Mouse (Mus musculus) monocyte, adult 5-6 weeks (primary cell): ENCODE results near the gene Zfp784. TPM values are rescaled to one million over a fixed set of nuclear protein-coding genes. Genes with fewer than 3 reads are reported as not detected.

Experiments used
- ATAC-seq: fragments of 153-309, 156-312 bp; replicated peaks from 2 replicates; pipeline ENCODE4 v1.8.0; 2017; ENCODE audit warnings: mild to moderate bottlenecking; ENCODE audit not compliant: low TSS enrichment, insufficient number of reproducible peaks, severe bottlenecking, poor library complexity, low FRiP score
- total RNA-seq: library from RNA; stranded (forward); fragments of 200-1000, 200-491, 200-594 nt; gene quantifications from 3 replicates; pipeline ENCODE4 v1.2.3, GENCODE M21; 2017

The Zfp784 gene
- total RNA-seq, 1 experiment from 2014 or later, result 3.0 TPM

DNA sequence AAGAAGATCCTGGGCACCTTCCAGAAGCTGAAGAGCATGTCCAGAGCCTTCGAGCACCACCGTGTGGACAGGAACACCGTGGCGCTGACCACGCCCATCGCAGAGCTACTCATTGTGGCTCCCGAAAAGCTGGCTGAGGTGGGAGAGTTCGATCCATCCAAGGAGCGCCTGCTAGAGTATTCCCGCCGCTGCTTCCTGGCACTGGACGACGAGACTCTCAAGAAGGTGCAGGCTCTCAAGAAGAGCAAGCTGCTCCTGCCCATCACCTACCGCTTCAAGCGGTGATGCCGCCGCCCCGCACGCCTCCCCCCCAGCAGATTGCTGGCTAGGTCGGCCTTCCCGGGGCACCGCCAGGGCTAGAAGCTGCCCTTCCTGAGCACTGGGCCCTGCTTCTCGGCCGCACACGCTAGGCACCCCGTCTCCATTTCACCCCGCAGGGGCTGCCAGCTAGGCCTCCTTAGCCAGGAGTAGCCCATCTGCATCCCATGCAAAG lies 22.0 kb upstream of the Zfp784 start:
- ATAC-seq, result 0 out of 2 replicates have a peak, but pooled peaks have one; percentile 18

DNA sequence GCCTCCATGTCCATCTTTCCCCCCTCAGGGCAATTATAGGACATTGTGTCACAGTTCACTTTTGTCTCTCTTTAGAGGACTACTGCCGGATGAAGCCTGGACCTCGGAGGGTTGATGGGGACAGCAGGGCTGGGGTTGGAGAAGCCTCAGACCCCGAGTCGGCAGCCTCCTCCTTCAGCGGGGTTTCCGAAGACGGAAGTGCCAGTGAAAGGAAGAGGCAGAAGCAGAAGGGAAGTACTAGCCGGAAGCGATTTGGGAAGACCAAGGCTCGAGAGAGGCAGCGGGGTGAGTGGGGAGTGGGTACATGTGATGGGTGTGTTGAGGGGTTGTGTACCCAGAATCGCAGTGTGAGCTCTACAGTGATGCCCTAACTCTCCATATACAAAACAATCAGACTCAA lies 21.2 kb upstream of the Zfp784 start:
- ATAC-seq, result no peak

DNA sequence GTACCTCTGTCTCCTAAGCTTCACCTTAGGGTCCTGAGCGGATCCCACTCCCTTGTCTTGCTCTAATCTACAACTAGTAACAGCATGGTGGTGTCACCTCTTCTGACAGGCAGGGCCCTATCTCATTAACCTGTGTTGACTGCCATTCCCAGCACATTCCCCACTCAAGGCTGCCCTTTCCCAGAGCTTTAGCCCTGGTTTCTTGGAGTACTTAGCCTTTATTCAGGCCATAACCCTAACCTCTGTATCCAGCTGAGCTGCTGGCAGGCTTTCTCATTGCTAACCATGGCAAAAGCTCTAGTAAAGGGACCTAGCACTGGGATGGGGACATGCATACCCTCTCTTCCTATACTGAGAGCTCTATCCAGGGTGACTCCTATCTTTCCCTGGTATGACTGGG lies 20.4 kb upstream of the Zfp784 start:
- no peak for ATAC-seq

DNA sequence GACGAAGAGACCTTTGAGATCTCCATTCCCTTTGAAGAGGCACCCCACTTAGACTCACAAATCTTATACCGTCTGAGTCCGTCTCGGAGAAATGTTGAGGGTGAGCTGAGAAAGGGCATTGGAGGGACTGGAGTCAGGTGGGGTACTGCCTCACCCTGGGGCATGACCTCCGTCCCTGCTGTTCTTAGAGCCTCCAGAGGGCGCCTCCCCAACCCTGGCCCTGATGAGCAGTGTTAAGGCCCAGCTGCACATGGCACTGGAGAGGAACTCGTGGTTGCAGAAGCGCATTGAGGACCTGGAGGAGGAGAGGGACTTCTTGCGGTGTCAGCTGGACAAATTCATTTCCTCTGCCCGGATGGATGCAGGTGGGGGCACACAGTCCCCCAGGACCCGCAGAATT lies 19.6 kb upstream of the Zfp784 start:
- ATAC-seq, result no peak

DNA sequence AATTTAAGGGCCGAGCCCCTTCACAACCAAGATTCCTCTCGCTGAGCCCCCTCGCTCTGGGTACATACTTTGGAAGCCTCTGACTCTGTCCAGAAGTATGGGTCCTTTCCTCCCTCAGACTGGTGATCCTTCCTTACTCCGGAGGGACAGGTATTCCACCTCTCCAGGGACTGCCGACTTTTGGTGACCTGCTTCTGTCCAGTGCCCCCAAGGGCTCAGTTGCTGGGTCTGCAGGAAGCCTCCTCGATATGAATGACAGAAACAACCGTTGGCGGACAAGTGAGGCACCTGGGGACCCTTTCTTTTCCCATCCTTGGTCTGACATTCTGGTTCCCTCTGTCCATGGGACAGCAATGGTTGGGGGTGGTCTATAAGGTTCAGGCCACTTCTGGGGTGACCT lies 19.1 kb upstream of the Zfp784 start:
- ATAC-seq, result no peak

DNA sequence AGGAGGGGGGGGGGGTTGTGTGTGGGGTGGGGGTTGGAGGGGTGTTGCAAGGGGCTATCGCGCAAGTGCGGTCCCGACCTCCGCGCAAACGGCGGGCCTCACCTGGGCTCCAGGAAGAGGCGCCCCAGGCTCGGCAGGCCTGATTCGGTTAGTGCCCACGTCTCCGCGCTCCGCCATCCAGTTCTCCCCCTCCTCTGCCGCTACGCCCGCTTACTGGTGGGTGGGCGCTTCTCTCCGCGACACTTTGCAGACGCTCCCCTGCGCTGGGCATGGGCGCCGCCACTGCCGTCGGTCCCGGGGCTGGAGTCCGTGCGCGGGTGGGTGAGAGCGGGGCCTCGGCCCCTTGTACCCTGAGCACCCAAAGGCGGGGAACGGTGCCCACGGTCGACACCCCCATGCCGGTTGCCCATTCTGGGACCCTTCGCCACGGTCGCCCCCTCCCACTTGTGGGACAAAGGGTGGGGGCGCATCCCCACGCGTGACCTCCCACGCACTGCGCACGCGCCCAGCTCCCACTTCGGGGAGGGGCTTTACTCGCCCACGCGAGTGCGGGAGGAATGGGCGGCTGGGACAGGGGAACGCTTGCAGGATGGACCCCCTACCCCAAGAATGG lies 18.5 kb upstream of the Zfp784 start:
- ATAC-seq, result no peak

DNA sequence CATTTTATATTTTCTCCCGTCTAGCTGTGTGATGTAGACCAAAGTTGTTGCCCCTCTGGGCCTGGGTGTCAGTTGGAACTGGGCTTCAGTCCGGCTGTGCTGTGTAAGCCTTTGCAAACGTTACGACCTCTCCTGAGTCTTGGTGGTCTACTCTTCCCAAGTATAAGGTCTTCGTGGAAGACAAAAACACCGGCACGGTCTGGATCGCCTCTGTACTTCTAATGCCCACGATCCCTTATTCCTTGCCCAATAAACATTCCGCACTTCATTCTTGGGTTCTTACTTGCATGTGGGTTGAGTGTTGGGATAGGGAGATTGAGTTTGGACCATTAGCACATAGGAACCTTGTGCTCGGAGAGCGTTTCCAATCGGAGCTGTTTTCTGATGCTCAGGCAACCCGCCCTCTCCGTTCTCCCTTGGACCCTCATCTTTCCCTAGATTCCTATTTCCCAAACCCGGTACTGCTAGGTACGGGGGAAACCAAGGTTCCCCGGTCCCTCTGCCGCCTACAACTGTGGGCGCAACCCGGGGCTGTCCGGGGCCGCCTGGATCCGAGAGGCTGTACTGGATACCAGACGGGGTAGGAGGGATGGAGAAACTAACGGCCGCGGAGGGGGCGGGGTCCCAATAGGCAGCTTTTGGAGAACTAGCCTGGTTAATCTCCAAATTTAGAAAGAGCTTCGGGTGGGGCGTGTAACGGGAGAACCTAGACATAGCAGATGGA lies 15.4 kb upstream of the Zfp784 start:
- no peak for ATAC-seq

DNA sequence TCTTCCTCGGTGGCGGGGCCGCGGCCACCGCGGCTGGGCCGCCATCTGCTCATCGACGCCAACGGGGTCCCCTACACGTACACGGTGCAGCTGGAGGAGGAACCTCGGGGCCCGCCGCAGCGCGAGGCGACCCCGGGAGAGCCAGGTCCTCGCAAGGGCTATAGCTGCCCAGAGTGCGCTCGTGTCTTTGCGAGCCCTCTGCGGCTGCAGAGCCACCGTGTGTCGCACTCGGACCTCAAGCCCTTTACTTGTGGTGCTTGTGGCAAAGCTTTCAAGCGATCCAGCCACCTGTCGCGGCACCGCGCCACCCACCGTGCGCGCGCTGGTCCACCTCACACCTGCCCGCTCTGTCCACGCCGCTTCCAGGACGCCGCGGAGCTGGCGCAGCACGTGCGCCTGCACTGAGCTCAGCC lies 14.7 kb upstream of the Zfp784 start:
- no peak for ATAC-seq

DNA sequence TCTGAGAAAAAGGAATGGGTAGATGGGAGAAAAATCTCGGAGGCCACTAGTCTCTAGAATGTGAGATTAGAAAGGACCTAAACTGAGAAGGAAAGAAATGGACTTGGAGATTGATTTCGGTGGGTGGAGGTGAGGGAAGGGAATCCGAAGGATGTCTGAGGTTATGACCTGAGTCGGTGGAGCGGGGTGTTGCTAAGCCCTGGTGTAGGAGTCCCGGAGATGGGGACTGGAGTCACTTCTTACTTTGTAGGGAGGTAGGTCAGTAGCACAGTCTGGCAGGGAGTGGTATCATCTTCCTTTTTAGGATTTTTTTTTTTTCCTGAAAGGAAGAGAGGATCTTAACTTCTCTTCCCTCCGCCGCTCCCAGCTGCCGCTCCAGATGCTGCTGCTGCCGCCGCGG lies 14.2 kb upstream of the Zfp784 start:
- no peak for ATAC-seq

DNA sequence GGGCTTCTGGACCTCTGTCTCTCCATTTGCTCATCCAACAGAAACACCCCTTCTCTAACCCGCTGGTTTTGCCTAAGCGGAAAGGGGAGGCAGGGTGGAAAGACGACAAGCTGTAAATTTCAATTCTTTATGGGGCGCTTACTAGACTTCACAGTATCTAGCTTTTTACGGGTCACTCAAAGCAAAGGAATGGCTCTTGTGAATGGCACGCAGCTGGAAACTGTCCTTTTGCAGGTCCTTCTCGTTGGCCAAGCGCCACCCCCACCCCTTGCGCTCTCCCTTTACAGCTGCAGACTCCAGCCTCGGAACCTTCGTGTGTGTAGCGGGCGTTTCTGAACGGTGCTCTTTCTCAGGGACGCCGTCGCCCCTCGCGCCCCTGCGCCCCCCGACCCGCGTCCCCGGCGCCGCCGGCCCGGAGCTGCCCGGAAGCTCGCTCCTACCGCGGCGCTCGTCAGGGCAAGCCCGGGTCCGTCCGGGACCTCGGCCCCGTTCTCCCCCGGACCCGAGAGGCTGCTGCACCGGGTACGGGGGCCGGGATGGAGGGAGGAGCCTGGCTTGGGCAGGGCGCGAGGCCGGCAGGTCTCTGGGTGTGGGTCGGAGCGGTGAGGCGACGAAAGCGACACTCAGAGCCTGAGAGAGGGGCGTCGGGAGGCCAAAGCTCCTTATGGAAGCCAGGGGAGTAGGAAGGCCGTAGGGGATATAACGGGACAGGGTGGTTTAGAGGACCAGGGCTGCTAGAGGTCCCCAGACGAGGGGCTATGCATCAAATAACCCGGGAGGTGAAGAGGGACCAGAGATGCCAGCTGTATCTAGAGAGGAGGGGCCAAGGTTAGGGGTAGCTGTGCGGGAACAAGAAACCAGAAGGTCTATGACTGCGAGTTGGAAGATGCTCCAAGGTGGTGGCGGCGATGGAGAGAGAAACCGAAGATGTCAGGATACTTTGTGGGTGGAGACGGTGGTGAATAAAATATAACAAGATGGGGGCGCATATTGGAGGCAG lies 13.2 kb upstream of the Zfp784 start, which contains the start of gene Zfp580:
Zfp580 (plus strand) TSS at position 346 of the 1,000 bp plus-strand sequence.
- ATAC-seq, result 0 out of 2 replicates have a peak, but pooled peaks have one; percentile 16

DNA sequence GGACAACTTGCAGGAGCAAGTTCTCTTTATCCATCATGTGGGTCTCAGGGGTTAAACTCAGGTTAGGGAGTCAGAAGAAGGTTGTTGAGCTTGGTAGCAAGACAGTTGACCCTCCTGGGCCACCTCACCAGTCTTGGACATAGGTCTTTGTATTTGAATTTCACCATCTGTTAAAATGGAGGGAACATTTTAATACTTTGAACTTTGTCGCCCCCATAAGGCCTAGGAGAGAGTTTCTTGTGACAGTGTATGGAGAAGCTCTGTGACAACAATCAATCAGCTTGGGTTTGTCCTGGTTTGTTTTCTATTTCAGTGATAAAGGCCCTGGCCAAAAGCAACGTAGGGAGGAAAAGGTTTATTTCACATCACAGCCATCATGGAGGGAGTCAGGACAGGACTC lies 9.1 kb upstream of the Zfp784 start:
- ATAC-seq, result 0 out of 2 replicates have a peak, but pooled peaks have one; percentile 33

DNA sequence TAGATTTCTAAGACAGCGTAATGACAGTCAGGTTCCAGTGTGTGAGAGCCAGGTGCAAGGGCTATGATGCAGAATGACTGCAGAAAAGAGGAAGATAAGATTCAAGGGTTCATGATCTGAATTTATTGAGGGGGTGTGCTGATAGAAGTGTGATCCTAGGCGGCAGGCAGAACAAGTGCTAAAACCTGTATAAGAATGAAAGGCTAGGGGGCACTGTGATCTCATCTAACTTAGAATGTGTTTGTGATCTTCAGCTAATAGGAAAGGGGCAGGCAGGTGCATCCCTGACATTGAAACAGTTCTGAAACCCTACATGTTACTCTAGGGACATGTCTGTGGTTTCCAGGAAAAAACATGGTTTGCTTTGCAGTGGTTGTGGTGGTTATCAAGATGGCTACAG lies 7.9 kb upstream of the Zfp784 start:
- ATAC-seq, result no peak

DNA sequence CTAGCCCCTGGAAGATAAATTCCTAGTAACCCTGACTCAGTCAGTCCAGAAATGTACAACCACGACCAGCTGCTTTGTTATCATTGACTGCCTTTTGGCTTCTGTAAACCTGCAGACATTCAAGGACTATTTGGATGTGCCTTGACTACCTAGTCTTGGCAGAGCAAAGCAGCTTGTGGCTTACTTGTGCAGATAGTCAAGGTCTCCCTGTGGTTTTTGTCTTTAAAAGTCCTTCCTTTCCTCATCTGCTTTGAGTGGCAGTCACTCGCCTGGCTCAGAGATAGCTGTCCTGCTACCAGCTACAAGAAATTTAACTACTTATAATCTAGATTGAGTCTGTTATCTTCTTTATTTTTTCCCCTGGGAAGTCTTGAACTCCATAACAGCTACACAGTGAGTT lies 6.7 kb upstream of the Zfp784 start:
- ATAC-seq, result no peak

DNA sequence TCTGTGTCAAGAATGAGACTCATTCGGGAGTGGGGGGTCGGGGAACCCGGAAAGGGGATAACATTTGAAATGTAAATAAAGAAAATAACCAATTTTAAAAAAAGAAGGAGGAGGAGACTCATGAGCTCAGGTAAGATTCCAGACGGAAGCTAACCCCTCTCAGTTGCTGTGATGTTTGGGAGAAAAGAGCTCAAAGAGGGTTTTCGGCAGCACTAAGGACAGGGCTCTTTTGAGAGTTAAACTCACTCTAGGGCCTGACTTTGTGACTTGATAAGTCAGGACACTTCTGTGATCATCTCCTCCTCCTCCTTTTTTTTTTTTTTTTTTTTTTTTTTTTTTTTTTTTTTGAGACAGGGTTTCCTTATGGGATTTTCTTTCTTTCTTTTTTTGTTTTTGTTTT lies 694 bp upstream of the Zfp784 start:
- ATAC-seq, result no peak

DNA sequence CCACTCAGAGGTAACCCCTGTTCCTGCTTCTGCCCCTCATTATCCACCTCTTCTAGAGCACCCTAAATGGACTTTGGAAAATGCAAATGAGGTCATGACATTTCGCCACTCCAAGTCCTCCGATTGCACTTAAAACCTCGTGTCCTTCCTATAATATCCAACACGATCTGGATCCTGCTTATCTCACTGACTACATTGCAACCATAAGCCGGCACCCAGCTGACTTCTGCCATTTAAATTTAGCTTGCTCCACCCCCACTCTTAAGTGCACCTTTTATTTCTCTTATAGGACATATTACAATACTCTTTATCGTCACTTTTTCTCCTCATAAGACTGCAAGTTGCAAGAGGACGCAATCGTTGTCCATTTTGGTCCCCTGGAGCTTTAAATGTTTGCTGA lies 779 bp downstream of the Zfp784 start:
- no peak for ATAC-seq

DNA sequence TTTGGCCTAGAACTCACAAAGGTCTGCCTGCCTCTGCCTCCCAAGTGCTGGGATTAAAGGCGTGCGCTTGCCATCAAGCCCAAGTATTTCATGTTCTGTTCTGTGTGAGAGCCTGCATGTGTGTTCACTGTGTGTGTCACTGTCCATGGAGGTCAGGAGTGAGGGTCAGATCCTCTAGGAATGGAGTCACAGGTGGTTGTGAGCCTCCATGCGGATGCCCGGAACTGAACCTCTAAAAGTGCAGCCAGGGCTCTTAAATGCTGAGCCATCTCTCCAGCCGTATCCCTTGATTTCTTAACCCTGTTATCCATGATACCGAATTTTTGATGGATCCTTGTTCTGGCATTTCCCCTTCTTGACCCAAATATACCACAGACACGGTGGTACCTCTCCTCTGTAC lies 1.2 kb downstream of the Zfp784 start:
- ATAC-seq, result no peak

DNA sequence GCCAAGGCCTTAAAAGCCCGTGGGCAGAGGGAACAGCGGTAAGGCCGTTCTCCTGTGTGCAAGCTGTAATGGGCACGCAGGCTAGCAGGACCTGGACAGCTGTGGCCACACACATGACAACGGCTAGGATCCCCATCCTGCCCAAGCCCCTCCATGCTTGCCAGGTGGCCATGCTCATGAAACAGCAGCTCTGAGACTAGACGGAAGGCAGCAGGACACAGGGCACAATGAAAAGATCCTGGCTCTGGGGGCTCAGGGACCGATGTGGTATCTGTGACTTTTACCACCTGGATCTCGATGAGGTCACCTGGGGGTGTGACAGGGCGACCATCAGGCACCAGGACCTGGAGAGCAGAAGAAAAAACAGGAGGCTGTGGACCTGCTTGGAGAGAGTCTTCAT lies 2.1 kb downstream of the Zfp784 start:
- ATAC-seq, result no peak

DNA sequence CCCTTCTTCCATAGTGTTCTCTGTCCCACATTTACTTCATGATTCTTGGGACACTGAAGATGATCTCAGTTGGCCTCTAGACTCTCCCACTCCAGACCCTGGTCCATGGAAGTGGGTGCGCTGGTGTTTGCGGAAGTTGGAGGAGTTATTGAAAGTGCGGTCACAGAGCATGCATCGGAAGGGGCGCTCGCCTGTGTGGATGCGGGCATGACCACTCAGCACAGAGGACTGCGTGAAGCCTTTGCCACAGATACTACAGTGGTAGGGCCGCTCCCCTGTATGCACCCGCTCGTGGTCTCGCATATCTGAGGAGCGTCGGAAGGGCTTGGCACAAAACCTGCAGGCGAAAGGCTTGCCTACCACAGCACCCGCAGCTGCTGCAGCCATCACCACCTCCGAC lies 2.6 kb downstream of the Zfp784 start:
- no peak for ATAC-seq

DNA sequence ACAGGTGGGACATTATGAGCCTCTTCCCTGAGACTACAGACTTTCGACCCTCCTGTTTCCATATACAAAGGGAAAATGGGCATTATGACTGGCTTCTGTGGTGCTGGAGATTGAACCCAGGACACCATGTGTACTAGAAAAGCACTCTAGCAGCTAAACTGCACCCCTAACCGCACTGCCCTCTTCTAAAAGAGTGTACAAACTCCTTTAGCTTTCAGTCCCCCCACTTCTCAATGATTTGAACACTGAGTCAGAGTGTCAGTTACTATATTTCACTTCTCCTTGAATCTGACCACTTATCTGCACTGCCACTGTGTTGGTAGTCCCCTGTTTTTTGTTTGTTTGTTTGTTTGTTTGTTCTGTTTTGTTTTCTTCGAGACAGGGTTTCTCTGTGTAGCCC lies 4.4 kb downstream of the Zfp784 start, which contains the start of gene 4632433K11Rik:
4632433K11Rik (plus strand) TSS at position 301 of the 400 bp plus-strand sequence.
- ATAC-seq, result no peak
